Mouse (Mus musculus): ENCODE data around the gene Cnksr1.
"Not testable (repeated sequence)": the region's sequence is repeated elsewhere in the genome, so short reads cannot be mapped to it uniquely, and the experiment has no call there.

Cnksr1 gene

GRCm38 (mm10) chr4:134238279-134238651 is at the start of gene Cnksr1:
Cnksr1 (minus strand) TSS chr4:134238399.
- DNase-seq (ENCODE audit: low spot score in 2 of 2): no peak

- peak in 1 of 2 experiments; percentile 70 for DNase-seq (ENCODE audit: low spot score in 2 of 2)
These were observed 49.4 kb upstream of the Cnksr1 start, which contains the start of gene Pdik1l for GRCm38 (mm10) chr4:134287575-134288025. Pdik1l (minus strand) TSS chr4:134287895.

- DNase-seq (ENCODE audit: low spot score in 2 of 2): peak; percentile 79 to 94
These were observed 49.0 kb upstream of the Cnksr1 start for GRCm38 (mm10) chr4:134287168-134287564.

- no peak for DNase-seq (ENCODE audit: low spot score in 2 of 2)
These were observed 48.3 kb upstream of the Cnksr1 start for GRCm38 (mm10) chr4:134286226-134287167.

GRCm38 (mm10) chr4:134284942-134285341 is 46.7 kb upstream of the Cnksr1 start:
- no peak for DNase-seq (ENCODE audit: low spot score in 2 of 2)

GRCm38 (mm10) chr4:134273417-134274345 is 35.5 kb upstream of the Cnksr1 start:
- DNase-seq (ENCODE audit: low spot score in 2 of 2): no peak

- DNase-seq (ENCODE audit: low spot score in 2 of 2): no peak
These were observed 34.7 kb upstream of the Cnksr1 start for GRCm38 (mm10) chr4:134272731-134273416.

GRCm38 (mm10) chr4:134271979-134272378 is 33.8 kb upstream of the Cnksr1 start:
- no peak for DNase-seq (ENCODE audit: low spot score in 2 of 2)

- DNase-seq (ENCODE audit: low spot score in 2 of 2): not testable (repeated sequence)
These were observed 31.4 kb upstream of the Cnksr1 start for GRCm38 (mm10) chr4:134269622-134270021.

GRCm38 (mm10) chr4:134268102-134268655 is 30.0 kb upstream of the Cnksr1 start:
- no peak for DNase-seq (ENCODE audit: low spot score in 2 of 2)

GRCm38 (mm10) chr4:134265860-134266585 is 27.8 kb upstream of the Cnksr1 start:
- DNase-seq (ENCODE audit: low spot score in 2 of 2): no peak

GRCm38 (mm10) chr4:134263191-134263590 is 25.0 kb upstream of the Cnksr1 start:
- peak in 1 of 2 experiments; percentile 55 for DNase-seq (ENCODE audit: low spot score in 2 of 2)

- DNase-seq (ENCODE audit: low spot score in 2 of 2): no peak
These were observed 20.2 kb upstream of the Cnksr1 start for GRCm38 (mm10) chr4:134258354-134258753.

- DNase-seq (ENCODE audit: low spot score in 2 of 2): no peak
These were observed 19.2 kb upstream of the Cnksr1 start for GRCm38 (mm10) chr4:134257198-134258009.

GRCm38 (mm10) chr4:134256407-134257197 is 18.4 kb upstream of the Cnksr1 start:
- DNase-seq (ENCODE audit: low spot score in 2 of 2): no peak

GRCm38 (mm10) chr4:134255854-134256253 is 17.7 kb upstream of the Cnksr1 start:
- DNase-seq (ENCODE audit: low spot score in 2 of 2): no peak

- no peak for DNase-seq (ENCODE audit: low spot score in 2 of 2)
These were observed 16.6 kb upstream of the Cnksr1 start for GRCm38 (mm10) chr4:134254835-134255234.

- no peak for DNase-seq (ENCODE audit: low spot score in 2 of 2)
These were observed 15.6 kb upstream of the Cnksr1 start, which contains the start of gene Grrp1 for GRCm38 (mm10) chr4:134253722-134254324. Grrp1 (minus strand) TSS chr4:134254106.

Measured in left cerebral cortex, adult 9 months (tissue).